Mouse (Mus musculus) heart, embryonic 14.5 days (tissue): Measurements from ENCODE around the gene Ppm1e. TPM values are rescaled to one million over a fixed set of nuclear protein-coding genes. Genes with fewer than 3 reads are reported as not detected.

ENCODE experiments used
- ATAC-seq: fragments of 200-750 bp; cut with Nextera tagmentation; 2 replicates; pipeline ENCODE4 v1.8.0; 2017; ENCODE audit warnings: low read depth, moderate TSS enrichment; ENCODE audit not compliant: insufficient number of reproducible peaks, insufficient read depth, low FRiP score
- H3K27ac ChIP-seq, 2 experiments: fragments of 200-500 bp in 1 of 2; fragments of 300-500 bp in 1 of 2; sonication (generic) in 1 of 2; replicated peaks in 1 of 2; 2 replicates each; pipeline ENCODE4 v1.5.1; 2012 to 2014; ENCODE audit warnings: low read depth in 2 of 2, low read length in 2 of 2, control low read depth in 1 of 2, mild to moderate bottlenecking in 1 of 2, mixed read lengths in 1 of 2; ENCODE audit not compliant: control insufficient read depth in 1 of 2, insufficient read depth in 1 of 2
- H3K27me3 ChIP-seq: fragments of 300-500 bp; sonication (generic); 2 replicates; pipeline ENCODE4 v1.6.1; 2014; ENCODE audit warnings: mild to moderate bottlenecking, low read length, control low read depth; ENCODE audit not compliant: control insufficient read depth, insufficient read depth
- H3K36me3 ChIP-seq: fragments of 300-500 bp; sonication (generic); 2 replicates; pipeline ENCODE4 v1.6.1; 2014; ENCODE audit warnings: mild to moderate bottlenecking, control low read depth, low read length, mixed read lengths; ENCODE audit not compliant: control insufficient read depth, insufficient read depth
- H3K4me1 ChIP-seq, 2 experiments: fragments of 200-500 bp in 1 of 2; fragments of 300-500 bp in 1 of 2; sonication (generic) in 1 of 2; 2 replicates each; pipeline ENCODE4 v1.6.1; 2012 to 2014; ENCODE audit warnings: low read length in 2 of 2, control low read depth in 1 of 2, mixed read lengths in 1 of 2; ENCODE audit not compliant: control insufficient read depth in 2 of 2, insufficient read depth in 2 of 2
- H3K4me2 ChIP-seq: fragments of 300-500 bp; sonication (generic); 2 replicates; pipeline ENCODE4 v1.6.1; 2014; ENCODE audit warnings: mild to moderate bottlenecking, low read length
- H3K4me3 ChIP-seq, 2 experiments: fragments of 200-500 bp in 1 of 2; fragments of 300-500 bp in 1 of 2; sonication (generic) in 1 of 2; 2 replicates each; pipeline ENCODE4 v1.5.1; 2012 to 2014; ENCODE audit warnings: low read length in 2 of 2, mild to moderate bottlenecking in 2 of 2, control low read depth in 1 of 2, low read depth in 1 of 2, moderate library complexity in 1 of 2; ENCODE audit not compliant: control insufficient read depth in 1 of 2, insufficient read depth in 1 of 2
- H3K9ac ChIP-seq: fragments of 300-500 bp; sonication (generic); 2 replicates; pipeline ENCODE4 v1.6.1; 2014; ENCODE audit warnings: mild to moderate bottlenecking, low read length
- H3K9me3 ChIP-seq: fragments of 300-500 bp; sonication (generic); 2 replicates; pipeline ENCODE4 v1.6.1; 2016; ENCODE audit warnings: low read length, control low read depth; ENCODE audit not compliant: control insufficient read depth
- WGBS: fragments of 180-500 bp; shearing (Covaris S2); extraction: QIAGEN DNeasy Blood & Tissue Kit; methylation state at CpG from one replicate; pipeline ENCODE4 v1.1.7; 2014; 5-methylcytosine and 5-hydroxymethylcytosine counted together
- polyA plus RNA-seq: library from polyadenylated mRNA; unstranded; fragments of >200 nt; fragmentation: Nextera tagmentation; extraction: Ambion mirVana; gene quantifications from 2 replicates; pipeline ENCODE4 v1.2.1, GENCODE M21; 2014

The Ppm1e gene
- polyA plus RNA-seq, 1 experiment from 2014 or later: 7.8 TPM

GRCm38 (mm10) chr11:87240141-87240832, 118.5 kb downstream of the Ppm1e start:
- H3K4me1 ChIP-seq: peaks cover 13 to 31% of the 10 kb centered on the region in 2 experiments
- WGBS: 51% methylated on average over 15 of the region's 15 CpGs
- H3K27ac ChIP-seq: peak overlapping the region; percentile 6 to 46; a peak in 2 of 4 replicates
- H3K36me3 ChIP-seq: 0 out of 2 replicates have a peak, but pooled peaks cover 4% of the 10 kb centered on the region
- ATAC-seq: no peak
- H3K9ac ChIP-seq: peak overlapping the region; percentile 31; the same call in 1 of the 2 replicates
- no peak overlapping the region for H3K4me3 ChIP-seq
- no peaks in the 10 kb centered on the region for H3K9me3 ChIP-seq
- 0 out of 2 replicates have a peak overlapping the region, but pooled peaks have one; percentile 16 for H3K4me2 ChIP-seq
- H3K27me3 ChIP-seq: no peaks in the 10 kb centered on the region

GRCm38 (mm10) chr11:87238891-87239530, 119.8 kb downstream of the Ppm1e start:
- H3K27me3 ChIP-seq: no peaks in the 10 kb centered on the region
- no peak overlapping the region for H3K4me3 ChIP-seq
- H3K27ac ChIP-seq: peak overlapping the region; percentile 60 to 66; a peak in 3 of 4 replicates
- 49% methylated on average over 7 of the region's 7 CpGs for WGBS
- H3K9me3 ChIP-seq: no peaks in the 10 kb centered on the region
- H3K36me3 ChIP-seq: 0 out of 2 replicates have a peak, but pooled peaks cover 6% of the 10 kb centered on the region
- H3K4me1 ChIP-seq: peaks cover 15 to 29% of the 10 kb centered on the region in 2 experiments
- no peak overlapping the region for H3K4me2 ChIP-seq
- ATAC-seq: no peak
- no peak overlapping the region for H3K9ac ChIP-seq

- no peaks in the 10 kb centered on the region for H3K27me3 ChIP-seq
- peaks cover 7 to 18% of the 10 kb centered on the region in 2 experiments for H3K4me1 ChIP-seq
- H3K36me3 ChIP-seq: peaks cover 18% of the 10 kb centered on the region
- ATAC-seq: no peak
- H3K27ac ChIP-seq: peak overlapping the region; percentile 45 to 50; a peak in 3 of 4 replicates
- WGBS: 19% methylated on average over 5 of the region's 5 CpGs
- no peak overlapping the region for H3K4me3 ChIP-seq
- peak overlapping the region; percentile 44 for H3K4me2 ChIP-seq
- no peaks in the 10 kb centered on the region for H3K9me3 ChIP-seq
- peak overlapping the region; percentile 32 for H3K9ac ChIP-seq
These were observed 123.3 kb downstream of the Ppm1e start for GRCm38 (mm10) chr11:87235486-87235872.

GRCm38 (mm10) chr11:87234743-87235485, 123.9 kb downstream of the Ppm1e start:
- Histone ChIP-seq H3K4me2 (peak overlapping the region; percentile 44), H3K4me3 (no peak overlapping the region), H3K27me3 (no peaks in the 10 kb centered on the region), H3K9me3 (no peaks in the 10 kb centered on the region), H3K36me3 (peaks cover 19% of the 10 kb centered on the region), H3K4me1 (peaks cover 6 to 12% of the 10 kb centered on the region in 2 experiments), H3K9ac (peak overlapping the region; percentile 32), H3K27ac (peak overlapping the region; percentile 45 to 50; a peak in 2 of 4 replicates)
- no peak for ATAC-seq
- WGBS: 67% methylated on average over 12 of the region's 12 CpGs

- Histone ChIP-seq H3K4me1 (peaks cover 2 to 10% of the 10 kb centered on the region in 2 experiments), H3K4me3 (no peak overlapping the region), H3K27me3 (no peaks in the 10 kb centered on the region), H3K9me3 (no peaks in the 10 kb centered on the region), H3K27ac (no peak overlapping the region), H3K9ac (no peak overlapping the region), H3K4me2 (no peak overlapping the region), H3K36me3 (peaks cover 26% of the 10 kb centered on the region)
- 76% methylated on average over 5 of the region's 5 CpGs for WGBS
- ATAC-seq: no peak
These were observed 125.4 kb downstream of the Ppm1e start for GRCm38 (mm10) chr11:87233377-87233776.

- WGBS: 60% methylated on average over 5 of the region's 5 CpGs
- Histone ChIP-seq H3K9ac (no peak overlapping the region), H3K9me3 (no peaks in the 10 kb centered on the region), H3K4me3 (no peak overlapping the region), H3K27ac (no peak overlapping the region), H3K4me1 (no peaks in the 10 kb centered on the region), H3K36me3 (peaks cover 42% of the 10 kb centered on the region), H3K4me2 (no peak overlapping the region), H3K27me3 (no peaks in the 10 kb centered on the region)
- no peak for ATAC-seq
These were observed 131.8 kb downstream of the Ppm1e start for GRCm38 (mm10) chr11:87227056-87227455.

GRCm38 (mm10) chr11:87222686-87223085, 136.1 kb downstream of the Ppm1e start:
- Histone ChIP-seq H3K4me1 (no peaks in the 10 kb centered on the region), H3K36me3 (peaks cover 49% of the 10 kb centered on the region), H3K9ac (no peak overlapping the region), H3K27ac (no peak overlapping the region), H3K4me2 (no peak overlapping the region), H3K9me3 (no peaks in the 10 kb centered on the region), H3K4me3 (no peak overlapping the region), H3K27me3 (no peaks in the 10 kb centered on the region)
- ATAC-seq: no peak
- WGBS: 88% methylated on average over 3 of the region's 3 CpGs
